Mouse (Mus musculus): Measurements from ENCODE around the gene Dlgap4. TPM values are rescaled to one million over a fixed set of nuclear protein-coding genes. Genes with fewer than 3 reads are reported as not detected.

Dlgap4 gene
- total and polyA plus RNA-seq, 3 experiments: 10.4 to 39.6 TPM; not detected in 1

- H3K36me3 ChIP-seq (ENCODE audit: control insufficient read depth in 1 of 2, insufficient read depth in 2 of 2, low read length in 2 of 2): no peaks in the 10 kb centered on the region
- no peak overlapping the region for H3K9ac ChIP-seq (ENCODE audit: control insufficient read depth, low read depth, low read length, poor library complexity, severe bottlenecking)
- no peak for TF ChIP-seq ZC3H11A (IDR thresholded peaks at IDR 0.05; ENCODE audit: low read depth, low read length)
- TF ChIP-seq SMC3 (IDR thresholded peaks at IDR 0.05; ENCODE audit: low read depth, low read length): peak; percentile 26; the same call in 1 of the 2 replicates
- TF ChIP-seq CTCF (IDR thresholded peaks at IDR 0.05 in 2 of 3, conservative IDR thresholded peaks at IDR 0.05 in 1 of 3; ENCODE audit: control insufficient read depth in 1 of 3, insufficient read depth in 1 of 3, low read depth in 2 of 3, low read length in 3 of 3, poor library complexity in 1 of 3, severe bottlenecking in 1 of 3): peak in 2 of 3 experiments; percentile 21 to 38; a peak in 4 of 6 replicates
- H3K27me3 ChIP-seq (ENCODE audit: control insufficient read depth in 1 of 2, insufficient read depth in 2 of 2, low read length in 2 of 2): peaks cover 0 to 2% of the 10 kb centered on the region in 2 experiments; a peak in 1 of 4 replicates
- H3K79me2 ChIP-seq (ENCODE audit: control insufficient read depth, insufficient read depth, low read length, poor library complexity): no peaks in the 10 kb centered on the region
- peak; percentile 10 for DNase-seq (ENCODE audit: low read depth, low spot score)
- H3K9me3 ChIP-seq (replicated peaks; ENCODE audit: insufficient read depth, low read length): no peaks in the 10 kb centered on the region
- H3K27ac ChIP-seq (ENCODE audit: control insufficient read depth, low read depth, low read length): no peak overlapping the region
- H3K4me3 ChIP-seq (ENCODE audit: control insufficient read depth in 1 of 2, insufficient read depth in 1 of 2, low read depth in 2 of 2, low read length in 2 of 2): no peak overlapping the region
- H3K4me1 ChIP-seq (ENCODE audit: control insufficient read depth in 1 of 2, insufficient read depth in 2 of 2, low read length in 2 of 2): no peaks in the 10 kb centered on the region
Measured at GRCm38 (mm10) chr2:156655626-156656025, 42.1 kb downstream of the Dlgap4 start.

DNA sequence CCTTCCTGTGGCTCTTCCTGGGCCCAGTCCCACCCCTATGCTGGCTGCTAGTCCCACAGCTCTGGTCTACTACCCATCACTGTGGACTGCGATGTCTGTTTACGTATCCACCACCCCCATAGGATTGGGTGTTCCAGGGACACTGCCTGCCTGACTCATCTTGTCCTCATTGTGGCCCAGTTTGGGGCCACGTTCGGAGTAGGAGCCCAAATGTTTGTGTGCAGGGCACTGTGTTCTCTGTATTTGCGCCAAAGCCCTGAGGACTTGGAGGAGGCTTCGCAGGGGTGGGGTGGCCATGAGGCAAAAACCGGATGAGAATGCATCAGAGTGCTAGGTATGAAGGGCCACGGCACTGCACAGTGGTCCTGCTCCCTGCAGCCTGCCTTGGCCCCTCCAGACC lies 44.0 kb downstream of the Dlgap4 start:
- H3K4me3 ChIP-seq (ENCODE audit: control insufficient read depth in 1 of 2, insufficient read depth in 1 of 2, low read depth in 2 of 2, low read length in 2 of 2): no peak overlapping the region
- no peaks in the 10 kb centered on the region for H3K4me1 ChIP-seq (ENCODE audit: control insufficient read depth in 1 of 2, insufficient read depth in 2 of 2, low read length in 2 of 2)
- no peak overlapping the region for H3K27ac ChIP-seq (ENCODE audit: control insufficient read depth, low read depth, low read length)
- H3K9ac ChIP-seq (ENCODE audit: control insufficient read depth, low read depth, low read length, poor library complexity, severe bottlenecking): no peak overlapping the region
- H3K9me3 ChIP-seq (replicated peaks; ENCODE audit: insufficient read depth, low read length): no peaks in the 10 kb centered on the region
- no peaks in the 10 kb centered on the region for H3K79me2 ChIP-seq (ENCODE audit: control insufficient read depth, insufficient read depth, low read length, poor library complexity)
- peaks cover 0 to 2% of the 10 kb centered on the region in 2 experiments; a peak in 1 of 4 replicates for H3K27me3 ChIP-seq (ENCODE audit: control insufficient read depth in 1 of 2, insufficient read depth in 2 of 2, low read length in 2 of 2)
- no peak for DNase-seq (ENCODE audit: low read depth, low spot score)
- H3K36me3 ChIP-seq (ENCODE audit: control insufficient read depth in 1 of 2, insufficient read depth in 2 of 2, low read length in 2 of 2): no peaks in the 10 kb centered on the region
- TF ChIP-seq USF1 (IDR thresholded peaks at IDR 0.05; ENCODE audit: low read depth, low read length): no peak
- no peak for TF ChIP-seq ETS1 (IDR thresholded peaks at IDR 0.05; ENCODE audit: low read depth, low read length)
- TF ChIP-seq CHD1 (IDR thresholded peaks at IDR 0.05; ENCODE audit: low read depth, low read length): no peak
- TF ChIP-seq MAZ (IDR thresholded peaks at IDR 0.05; ENCODE audit: low read depth, low read length): no peak
- no peak for TF ChIP-seq NRF1 (IDR thresholded peaks at IDR 0.05; ENCODE audit: insufficient read depth, low read depth, low read length, poor library complexity, severe bottlenecking)
- no peak for TF ChIP-seq NELFE (IDR thresholded peaks at IDR 0.05; ENCODE audit: low read depth, low read length)
- no peak for TF ChIP-seq HCFC1 (IDR thresholded peaks at IDR 0.05; ENCODE audit: low read depth, low read length)
- no peak for TF ChIP-seq MEF2A (IDR thresholded peaks at IDR 0.05; ENCODE audit: extremely low read depth, insufficient replicate concordance, low read depth, low read length, poor library complexity, severe bottlenecking)
- no peak for TF ChIP-seq TBP (IDR thresholded peaks at IDR 0.05; ENCODE audit: low read depth, low read length)
- no peak for TF ChIP-seq E2F4 (IDR thresholded peaks at IDR 0.05; ENCODE audit: borderline replicate concordance, low read depth, low read length)
- TF ChIP-seq POLR2AphosphoS5 (IDR thresholded peaks at IDR 0.05; ENCODE audit: borderline replicate concordance, low read depth, low read length): no peak
- TF ChIP-seq POLR2A (IDR thresholded peaks at IDR 0.05; ENCODE audit: control insufficient read depth in 1 of 2, insufficient read depth in 1 of 2, low read depth in 1 of 2, low read length in 2 of 2, poor library complexity in 1 of 2): no peak
- no peak for TF ChIP-seq SMC3 (IDR thresholded peaks at IDR 0.05; ENCODE audit: low read depth, low read length)
- no peak for TF ChIP-seq UBTF (IDR thresholded peaks at IDR 0.05; ENCODE audit: borderline replicate concordance, insufficient read depth, low read depth, low read length)
- no peak for TF ChIP-seq MYB (IDR thresholded peaks at IDR 0.05; ENCODE audit: low read depth, low read length)
- TF ChIP-seq SIN3A (IDR thresholded peaks at IDR 0.05; ENCODE audit: low read length): no peak
- TF ChIP-seq GATA1 (IDR thresholded peaks at IDR 0.05; ENCODE audit: low read depth, low read length): no peak
- no peak for TF ChIP-seq USF2 (IDR thresholded peaks at IDR 0.05; ENCODE audit: borderline replicate concordance in 1 of 2, insufficient read depth in 1 of 2, low read depth in 1 of 2, low read length in 2 of 2)
- TF ChIP-seq MYC (IDR thresholded peaks at IDR 0.05; ENCODE audit: low read depth, low read length): no peak
- no peak for TF ChIP-seq ZNF384 (IDR thresholded peaks at IDR 0.05; ENCODE audit: low read depth, low read length)
